Mouse (Mus musculus): ENCODE data around the gene Slc10a2. TPM values are rescaled to one million over a fixed set of nuclear protein-coding genes. Genes with fewer than 3 reads are reported as not detected.
"Not testable (repeated sequence)": the region's sequence is repeated elsewhere in the genome, so short reads cannot be mapped to it uniquely, and the experiment has no call there.

Slc10a2 gene
- total RNA-seq (2014; rRNA removed) (not detected in 2 replicates), polyA plus RNA-seq (2015; fragmentation: Nextera tagmentation; extraction: Ambion mirVana) (not detected in 2 replicates)

GRCm38 (mm10) chr8:5105186-5105585 is at the start of gene Slc10a2:
Slc10a2 (minus strand) TSS chr8:5105351.
- no peak for ATAC-seq
- TF ChIP-seq CTCF (IDR thresholded peaks at IDR 0.05; ENCODE audit: low read depth), result no peak
- WGBS, result 59% methylated on average over 5 of the region's 5 CpGs

DNA sequence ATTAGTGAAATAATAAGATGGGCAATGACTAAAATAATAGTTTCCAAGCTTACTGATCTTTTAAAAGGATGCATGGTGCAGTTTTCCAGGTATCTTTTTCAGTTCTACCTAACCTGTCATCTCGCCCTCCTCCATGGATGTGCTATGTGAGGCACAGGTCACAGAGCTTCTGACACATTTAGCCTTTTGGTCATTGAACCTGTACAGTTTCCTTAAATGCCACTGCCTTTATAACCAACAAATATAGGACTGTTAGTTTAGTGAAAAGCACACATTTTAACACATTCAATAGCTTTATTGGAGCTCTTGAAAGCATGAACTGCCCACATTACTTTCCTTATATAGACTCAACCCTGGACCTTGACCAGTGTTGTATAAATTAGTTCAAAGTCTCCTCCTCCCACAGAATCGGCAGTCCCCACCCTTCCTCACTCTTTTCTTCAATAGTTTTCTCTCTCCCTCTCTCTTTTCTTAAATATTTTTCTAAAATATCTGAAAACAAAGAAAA is 24.2 kb upstream of the Slc10a2 start:
- Histone ChIP-seq H3K4me3 (ENCODE audit: low read length) (no peak overlapping the region), H3K4me1 (ENCODE audit: insufficient read depth, low read length) (no peaks in the 10 kb centered on the region), H3K27ac (no peak overlapping the region), H3K4me2 (ENCODE audit: low read depth, low read length) (no peak overlapping the region), H3K9me3 (ENCODE audit: low read length) (no peaks in the 10 kb centered on the region), H3K36me3 (ENCODE audit: insufficient read depth, low read length) (no peaks in the 10 kb centered on the region), H3K9ac (replicated peaks; ENCODE audit: low read length) (no peak overlapping the region), H3K27me3 (ENCODE audit: insufficient read depth, low read length) (no peaks in the 10 kb centered on the region)
- DNase-seq (ENCODE audit: low spot score) (no peak), ATAC-seq (no peak)
- 87% methylated on average over 2 of the region's 2 CpGs for WGBS
- no peak for TF ChIP-seq CTCF (IDR thresholded peaks at IDR 0.05; ENCODE audit: low read depth)

More at GRCm38 (mm10) chr8:5105186-5105585, at the start of gene Slc10a2:
- Histone ChIP-seq H3K4me1 (ENCODE audit: insufficient read depth, low read length) (no peaks in the 10 kb centered on the region), H3K9ac (replicated peaks; ENCODE audit: low read length) (no peak within 1 kb of the TSS), H3K27me3 (ENCODE audit: insufficient read depth, low read length) (no peaks in the 10 kb centered on the region), H3K27ac (no peak within 1 kb of the TSS), H3K4me2 (ENCODE audit: low read depth, low read length) (no peak within 1 kb of the TSS), H3K36me3 (ENCODE audit: insufficient read depth, low read length) (no peaks in the 10 kb centered on the region), H3K4me3 (ENCODE audit: low read length) (no peak within 1 kb of the TSS), H3K9me3 (ENCODE audit: low read length) (no peaks in the 10 kb centered on the region)
- DNase-seq (ENCODE audit: low spot score), result no peak

DNA sequence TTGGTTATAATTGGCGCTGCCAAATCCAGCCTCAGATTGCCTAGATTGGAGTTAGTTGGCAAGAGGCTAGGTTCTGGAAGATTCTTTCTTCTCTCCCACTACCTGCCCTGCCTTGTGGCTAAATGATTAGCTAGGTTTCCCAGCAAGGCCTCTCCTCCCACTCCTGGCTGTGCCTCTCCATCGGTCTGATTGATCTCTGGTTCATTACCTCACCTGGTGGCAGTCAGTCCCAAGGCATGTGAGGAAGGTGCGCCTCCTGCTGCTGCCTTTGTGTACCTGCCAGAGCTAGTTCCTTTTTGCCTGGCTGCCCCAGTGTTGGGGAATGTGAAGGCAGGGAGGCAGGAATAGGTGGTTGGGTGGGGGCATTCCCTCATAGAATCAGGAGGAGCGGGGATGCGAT is 1.7 kb upstream of the Slc10a2 start:
- no peak overlapping the region for H3K9ac ChIP-seq (replicated peaks; ENCODE audit: low read length)
- no peak overlapping the region for H3K4me3 ChIP-seq (ENCODE audit: low read length)
- no peaks in the 10 kb centered on the region for H3K9me3 ChIP-seq (ENCODE audit: low read length)
- no peak overlapping the region for H3K27ac ChIP-seq
- no peaks in the 10 kb centered on the region for H3K27me3 ChIP-seq (ENCODE audit: insufficient read depth, low read length)
- H3K4me1 ChIP-seq (ENCODE audit: insufficient read depth, low read length), result no peaks in the 10 kb centered on the region
- H3K36me3 ChIP-seq (ENCODE audit: insufficient read depth, low read length), result no peaks in the 10 kb centered on the region
- WGBS, result 69% methylated on average over 5 of the region's 5 CpGs
- H3K4me2 ChIP-seq (ENCODE audit: low read depth, low read length), result no peak overlapping the region
- no peak for ATAC-seq
- TF ChIP-seq CTCF (IDR thresholded peaks at IDR 0.05; ENCODE audit: low read depth), result no peak
- DNase-seq (ENCODE audit: low spot score), result no peak

GRCm38 (mm10) chr8:5095392-5095791 is 9.8 kb downstream of the Slc10a2 start:
- no peak overlapping the region for H3K27ac ChIP-seq
- H3K4me3 ChIP-seq (ENCODE audit: low read length), result no peak overlapping the region
- no peak overlapping the region for H3K9ac ChIP-seq (replicated peaks; ENCODE audit: low read length)
- H3K4me2 ChIP-seq (ENCODE audit: low read depth, low read length), result no peak overlapping the region
- DNase-seq (ENCODE audit: low spot score), result no peak
- WGBS, result 63% methylated on average over 4 of the region's 4 CpGs
- ATAC-seq, result no peak
- no peaks in the 10 kb centered on the region for H3K4me1 ChIP-seq (ENCODE audit: insufficient read depth, low read length)
- no peaks in the 10 kb centered on the region for H3K27me3 ChIP-seq (ENCODE audit: insufficient read depth, low read length)
- no peak for TF ChIP-seq CTCF (IDR thresholded peaks at IDR 0.05; ENCODE audit: low read depth)
- H3K9me3 ChIP-seq (ENCODE audit: low read length), result no peaks in the 10 kb centered on the region
- H3K36me3 ChIP-seq (ENCODE audit: insufficient read depth, low read length), result no peaks in the 10 kb centered on the region

DNA sequence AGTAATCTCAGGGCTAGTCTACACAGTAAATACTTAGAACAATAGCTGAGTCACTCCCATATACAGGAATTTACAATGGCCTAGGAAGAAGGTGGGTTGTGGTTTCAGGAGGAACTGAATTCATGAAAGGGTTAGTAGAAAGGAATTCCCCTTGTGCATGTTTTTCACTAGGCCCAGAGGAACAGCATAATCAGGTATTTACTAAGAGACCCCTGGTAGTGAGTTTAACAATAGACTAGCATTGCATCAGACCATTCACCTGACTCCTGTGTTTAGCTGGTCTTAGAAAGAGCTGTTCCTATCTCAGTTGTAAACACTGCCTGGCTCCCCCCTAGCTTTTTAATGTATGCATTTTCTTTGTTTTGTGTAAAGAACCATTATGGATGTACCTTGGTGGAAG is 11.2 kb downstream of the Slc10a2 start:
- not testable (repeated sequence) for H3K27ac ChIP-seq; H3K4me1 ChIP-seq (ENCODE audit: insufficient read depth, low read length); H3K4me2 ChIP-seq (ENCODE audit: low read depth, low read length); H3K27me3 ChIP-seq (ENCODE audit: insufficient read depth, low read length); H3K4me3 ChIP-seq (ENCODE audit: low read length); H3K36me3 ChIP-seq (ENCODE audit: insufficient read depth, low read length); ATAC-seq; H3K9ac ChIP-seq (replicated peaks; ENCODE audit: low read length); H3K9me3 ChIP-seq (ENCODE audit: low read length); DNase-seq (ENCODE audit: low spot score)

DNA sequence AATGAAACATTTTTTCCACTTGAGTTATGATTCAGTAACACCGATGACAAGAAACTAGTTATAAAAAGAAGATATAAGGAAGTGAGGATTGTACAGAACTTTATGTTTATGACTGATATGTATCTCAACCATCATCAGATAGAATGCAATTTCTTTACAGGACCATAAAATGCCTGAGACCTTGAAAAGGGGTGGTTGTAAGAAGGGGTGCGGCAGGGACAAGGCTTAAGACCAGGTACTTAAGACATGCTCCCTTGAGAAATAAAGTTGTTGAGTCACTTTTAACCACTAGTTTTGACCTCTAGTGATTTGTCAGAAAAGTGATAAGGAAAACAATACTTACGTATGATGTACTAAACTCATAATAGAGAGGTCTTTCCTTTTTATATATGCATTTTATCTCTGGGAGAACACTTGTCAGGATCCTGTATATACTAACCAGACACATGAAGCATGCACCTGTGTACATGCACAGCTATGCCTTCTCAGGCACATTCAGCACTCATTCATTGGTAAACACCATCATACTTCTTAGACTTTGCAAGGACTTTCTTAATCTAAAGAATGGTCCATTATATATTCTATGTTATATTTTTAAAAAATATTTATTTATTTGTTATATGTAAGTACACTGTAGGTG is 31.4 kb downstream of the Slc10a2 start:
- WGBS, result 91% methylated on average over 3 of the region's 3 CpGs
- H3K27ac ChIP-seq, result no peak overlapping the region
- no peak for TF ChIP-seq CTCF (IDR thresholded peaks at IDR 0.05; ENCODE audit: low read depth)

GRCm38 (mm10) chr8:5058888-5059287 is 46.3 kb downstream of the Slc10a2 start:
- Histone ChIP-seq H3K9ac (replicated peaks; ENCODE audit: low read length) (no peak overlapping the region), H3K4me1 (ENCODE audit: insufficient read depth, low read length) (no peaks in the 10 kb centered on the region), H3K4me2 (ENCODE audit: low read depth, low read length) (no peak overlapping the region), H3K27me3 (ENCODE audit: insufficient read depth, low read length) (no peaks in the 10 kb centered on the region), H3K9me3 (ENCODE audit: low read length) (no peaks in the 10 kb centered on the region), H3K4me3 (ENCODE audit: low read length) (no peak overlapping the region), H3K36me3 (ENCODE audit: insufficient read depth, low read length) (no peaks in the 10 kb centered on the region), H3K27ac (no peak overlapping the region)
- no peak for ATAC-seq
- TF ChIP-seq CTCF (IDR thresholded peaks at IDR 0.05; ENCODE audit: low read depth), result no peak
- no peak for DNase-seq (ENCODE audit: low spot score)
- 90% methylated on average over 1 of the region's 1 CpGs for WGBS

More for the DNA sequence above, 31.4 kb downstream of the Slc10a2 start:
- H3K9ac ChIP-seq (replicated peaks; ENCODE audit: low read length), result no peak overlapping the region
- H3K9me3 ChIP-seq (ENCODE audit: low read length), result no peaks in the 10 kb centered on the region
- DNase-seq (ENCODE audit: low spot score) (no peak), ATAC-seq (no peak)
- H3K36me3 ChIP-seq (ENCODE audit: insufficient read depth, low read length), result no peaks in the 10 kb centered on the region
- no peak overlapping the region for H3K4me3 ChIP-seq (ENCODE audit: low read length)
- no peaks in the 10 kb centered on the region for H3K4me1 ChIP-seq (ENCODE audit: insufficient read depth, low read length)
- H3K4me2 ChIP-seq (ENCODE audit: low read depth, low read length), result no peak overlapping the region
- H3K27me3 ChIP-seq (ENCODE audit: insufficient read depth, low read length), result no peaks in the 10 kb centered on the region

DNA sequence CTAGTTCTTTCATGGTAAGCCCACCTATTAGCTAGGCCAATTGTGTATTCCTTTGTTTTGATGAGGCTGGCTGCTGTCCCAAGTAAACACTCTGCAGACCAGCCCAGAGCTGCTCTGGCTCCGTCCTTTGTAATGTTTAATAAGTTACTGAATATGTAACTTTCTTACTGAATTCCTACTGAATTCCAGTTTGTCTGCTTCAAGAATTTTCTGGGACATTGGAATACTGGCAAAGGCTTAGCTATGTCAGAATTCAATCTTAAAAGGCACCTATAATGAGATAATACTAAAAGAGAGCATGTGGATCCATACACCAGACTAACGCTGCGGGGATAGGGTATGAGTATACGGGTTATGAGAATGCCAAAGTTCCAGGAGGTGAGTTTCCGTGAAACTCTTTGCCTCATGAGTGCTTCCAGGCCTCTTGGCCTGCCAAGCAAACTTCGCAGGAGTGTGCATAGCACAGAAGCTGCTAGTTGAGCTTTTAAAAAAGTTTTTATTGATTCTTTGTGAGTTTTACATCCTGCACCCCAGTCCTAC is 60.7 kb downstream of the Slc10a2 start:
- H3K4me1 ChIP-seq (ENCODE audit: insufficient read depth, low read length); H3K4me3 ChIP-seq (ENCODE audit: low read length); H3K36me3 ChIP-seq (ENCODE audit: insufficient read depth, low read length); H3K9ac ChIP-seq (replicated peaks; ENCODE audit: low read length); H3K4me2 ChIP-seq (ENCODE audit: low read depth, low read length); DNase-seq (ENCODE audit: low spot score); H3K27me3 ChIP-seq (ENCODE audit: insufficient read depth, low read length); ATAC-seq; H3K27ac ChIP-seq; H3K9me3 ChIP-seq (ENCODE audit: low read length): not testable (repeated sequence)
- WGBS, result 74% methylated on average over 6 of the region's 6 CpGs

All from hindbrain, postnatal 0 days (tissue).